Mouse (Mus musculus) left cerebral cortex, postnatal 36 days (tissue): Measurements from ENCODE around the gene Zfp442. TPM values are rescaled to one million over a fixed set of nuclear protein-coding genes. Genes with fewer than 3 reads are reported as not detected.
"Not testable (repeated sequence)": the region's sequence is repeated elsewhere in the genome, so short reads cannot be mapped to it uniquely, and the experiment has no call there.

ENCODE experiments used
- DNase-seq, 2 experiments: peaks; one replicate each; pipeline ENCODE4 v3.0.0; 2021 to 2022; ENCODE audit warnings: low spot score in 2 of 2, mixed read lengths in 1 of 2
- intact Hi-C: fragments of 180-260 bp; cut with DNase I; formaldehyde crosslinking; loops from one replicate; pipeline ENCODE4 v1.15.1; 2025
- total RNA-seq, 2 experiments: library from RNA; stranded (reverse); gene quantifications; 2 replicates each; pipeline ENCODE4 v1.2.3; 2021

The Zfp442 gene
- total RNA-seq = 1 to 10 TPM; 6.3 to 9.0 TPM

GRCm38 (mm10) chr2:150451180-150451919 is at the start of gene Zfp442:
Gene Zfp442 (minus strand): TSS chr2:150451486.
- peak; percentile 59 to 72 for DNase-seq
- intact Hi-C loops = loop anchor here (10.0 kb wide), 1 partner anchor 237 kb away; the partner anchor contains the start of gene Zfp937

- DNase-seq, intact Hi-C loops: not testable (repeated sequence)
These were observed 49.1 kb upstream of the Zfp442 start for GRCm38 (mm10) chr2:150500124-150500973.

- no peak for DNase-seq
- intact Hi-C loops = no loop called here
These were observed 41.7 kb upstream of the Zfp442 start for GRCm38 (mm10) chr2:150493031-150493430.

DNA sequence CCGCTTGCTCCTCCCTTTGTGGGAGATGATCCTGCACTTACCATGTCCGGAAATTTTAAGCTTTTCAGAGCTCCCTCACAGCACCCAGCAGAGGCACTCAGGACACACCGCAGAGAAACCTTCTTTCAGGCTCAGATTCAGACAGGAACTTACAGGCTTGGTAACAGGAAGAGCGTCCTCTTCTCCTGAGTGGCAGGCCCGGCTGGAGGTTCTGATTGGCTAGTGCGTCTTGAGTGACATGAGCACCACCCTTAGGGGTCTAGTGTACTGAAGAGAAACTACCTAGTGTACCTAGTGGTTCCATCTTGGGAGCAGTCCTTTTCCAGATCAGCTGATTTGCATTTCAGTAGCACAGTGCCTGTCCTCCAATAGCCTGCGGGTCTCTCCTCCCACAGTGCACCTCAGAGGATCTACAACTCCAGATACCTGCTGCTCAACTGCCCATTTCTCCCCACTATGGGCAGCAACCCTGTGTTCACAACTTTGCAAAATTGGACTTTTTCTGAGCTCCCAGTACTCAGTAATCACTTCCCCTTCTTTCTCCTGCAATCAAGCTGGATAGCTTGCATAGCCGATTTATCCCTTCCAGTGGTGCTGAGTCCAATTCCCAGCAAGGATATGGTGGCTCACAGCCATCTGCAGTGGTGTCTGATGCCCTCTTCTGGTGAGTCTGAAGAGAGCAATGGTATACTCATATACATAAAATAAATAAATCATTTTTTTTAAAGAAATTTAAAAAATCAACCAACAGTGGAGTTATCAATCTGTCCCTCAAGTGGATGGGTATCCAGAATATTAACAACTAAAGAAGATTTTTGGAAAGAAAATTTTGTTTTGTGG is 33.9 kb upstream of the Zfp442 start, which contains the start of gene Zfp345:
Gene Zfp345 (minus strand): TSS at position 153 of the 840 bp plus-strand sequence.
- intact Hi-C loops, DNase-seq: not testable (repeated sequence)

GRCm38 (mm10) chr2:150439084-150439483 is 12.2 kb downstream of the Zfp442 start:
- DNase-seq, intact Hi-C loops: not testable (repeated sequence)

DNA sequence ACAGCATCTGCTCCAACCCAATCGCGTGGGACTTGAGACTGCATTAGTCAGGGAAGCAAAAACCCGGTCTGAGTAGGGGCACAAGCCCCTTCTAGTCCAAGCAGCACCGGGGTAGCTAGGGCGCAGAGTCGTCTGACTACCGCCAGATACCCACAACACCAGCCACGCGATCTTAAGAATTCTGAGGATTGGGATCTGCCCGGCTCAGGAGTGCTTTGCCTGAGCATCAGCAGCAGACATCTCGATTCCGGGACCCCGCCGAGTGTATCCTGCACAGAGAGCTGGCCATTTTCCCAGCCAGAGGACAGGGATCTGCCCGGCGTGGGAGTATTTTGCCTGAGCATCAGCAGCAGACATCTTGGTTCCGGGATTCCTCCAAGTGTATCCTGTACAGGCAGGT is 39.1 kb downstream of the Zfp442 start:
- intact Hi-C loops, DNase-seq: not testable (repeated sequence)

- DNase-seq = no peak
- intact Hi-C loops = no loop called here
These were observed 61.1 kb downstream of the Zfp442 start for GRCm38 (mm10) chr2:150390198-150390597.

- intact Hi-C loops, DNase-seq: not testable (repeated sequence)
These were observed 65.7 kb downstream of the Zfp442 start for GRCm38 (mm10) chr2:150385553-150386106.

- intact Hi-C loops = loop anchor here (5.0 kb wide), 1 partner anchor 51 kb away; no protein-coding TSS in a partner anchor
- no peak for DNase-seq
These were observed 88.4 kb downstream of the Zfp442 start for GRCm38 (mm10) chr2:150362878-150363229.

- peak; percentile 80 to 87 for DNase-seq
- intact Hi-C loops = loop anchor here (5.0 kb wide), 1 partner anchor 50 kb away; no protein-coding TSS in a partner anchor
These were observed 89.0 kb downstream of the Zfp442 start, which contains the start of gene 3300002I08Rik for GRCm38 (mm10) chr2:150362113-150362877. Gene 3300002I08Rik (minus strand): TSS chr2:150362765.

Other genes with a start within 250 kb of the Zfp442 start
- gene Zfp937, start 233.4 kb downstream of the Zfp442 start, total RNA-seq = 1 to 10 TPM; 9.0 to 9.8 TPM
- gene Gm21994, start 195.9 kb downstream of the Zfp442 start, total RNA-seq = 1 to 10 TPM; 7.2 to 8.3 TPM
- gene Gm14124, start 194.0 kb downstream of the Zfp442 start, total RNA-seq = under 1 TPM in 1 of 2 experiments, not detected in 1; 0.25 TPM
- gene Gm10130, start 127.8 kb downstream of the Zfp442 start, total RNA-seq = 1 to 10 TPM; 2.4 to 2.9 TPM
- gene 3300002I08Rik, start 88.7 kb downstream of the Zfp442 start, total RNA-seq = 1 to 10 TPM; 8.6 to 9.5 TPM
- under 1 TPM; 0.14 to 0.22 TPM for gene Zfp345, start 33.6 kb upstream of the Zfp442 start, total RNA-seq
- gene Cst7, start 118.9 kb upstream of the Zfp442 start, total RNA-seq = not detected
- gene Apmap, start 157.1 kb upstream of the Zfp442 start, total RNA-seq = 10 to 100 TPM; 46.2 to 62.4 TPM
- gene Acss1, start 217.0 kb upstream of the Zfp442 start, total RNA-seq = 10 to 100 TPM; 18.1 to 18.5 TPM
- under 1 TPM in 1 of 2 experiments, not detected in 1; 0.09 TPM for gene Vsx1, start 237.9 kb upstream of the Zfp442 start, total RNA-seq